Mouse (Mus musculus) midbrain, embryonic 11.5 days (tissue): Measurements from ENCODE around the gene Zbtb26. TPM values are rescaled to one million over a fixed set of nuclear protein-coding genes. Genes with fewer than 3 reads are reported as not detected.

ENCODE experiments used
- ATAC-seq: fragments of 200-750 bp; cut with Nextera tagmentation; 2 replicates; pipeline ENCODE4 v1.8.0; 2017; ENCODE audit warnings: moderate TSS enrichment, moderate library complexity; ENCODE audit not compliant: low FRiP score
- DNase-seq: peaks from one replicate; pipeline ENCODE4 v3.0.0; 2015; ENCODE audit warnings: low spot score; ENCODE audit errors: missing footprints
- H3K27ac ChIP-seq: fragments of 300-500 bp; sonication (generic); 2 replicates; pipeline ENCODE4 v1.5.1; 2014; ENCODE audit warnings: low read depth, low read length
- H3K27me3 ChIP-seq: fragments of 300-500 bp; sonication (generic); 2 replicates; pipeline ENCODE4 v1.6.1; 2014; ENCODE audit warnings: mild to moderate bottlenecking, low read length, moderate library complexity, mixed read lengths; ENCODE audit not compliant: control insufficient read depth, insufficient read depth
- H3K36me3 ChIP-seq: fragments of 300-500 bp; sonication (generic); 2 replicates; pipeline ENCODE4 v1.6.1; 2014; ENCODE audit warnings: mild to moderate bottlenecking, low read length, moderate library complexity, mixed read lengths; ENCODE audit not compliant: control insufficient read depth, insufficient read depth
- H3K4me1 ChIP-seq: fragments of 300-500 bp; sonication (generic); 2 replicates; pipeline ENCODE4 v1.6.1; 2014; ENCODE audit warnings: low read length; ENCODE audit not compliant: control insufficient read depth, insufficient read depth
- H3K4me2 ChIP-seq: fragments of 300-500 bp; sonication (generic); 2 replicates; pipeline ENCODE4 v1.6.1; 2014; ENCODE audit warnings: mild to moderate bottlenecking, moderate library complexity
- H3K4me3 ChIP-seq: fragments of 300-500 bp; sonication (generic); 2 replicates; pipeline ENCODE4 v1.5.1; 2014; ENCODE audit warnings: low read depth, low read length
- H3K9ac ChIP-seq: fragments of 300-500 bp; sonication (generic); 2 replicates; pipeline ENCODE4 v1.6.1; 2014; ENCODE audit warnings: low read length
- H3K9me3 ChIP-seq: fragments of 300-500 bp; sonication (generic); 2 replicates; pipeline ENCODE4 v1.6.1; 2016; ENCODE audit warnings: low read length; ENCODE audit not compliant: control insufficient read depth
- WGBS: fragments of 180-500 bp; shearing (Covaris S2); extraction: QIAGEN DNeasy Blood & Tissue Kit; methylation state at CpG from one replicate; pipeline ENCODE4 v1.1.7; 2014; 5-methylcytosine and 5-hydroxymethylcytosine counted together
- polyA plus RNA-seq: library from polyadenylated mRNA; unstranded; fragments of >200 nt; fragmentation: Nextera tagmentation; extraction: Ambion mirVana; gene quantifications from 2 replicates; pipeline ENCODE4 v1.2.1, GENCODE M21; 2014

Zbtb26 gene
- polyA plus RNA-seq, 1 experiment from 2014 or later, result 11.7 TPM

DNA sequence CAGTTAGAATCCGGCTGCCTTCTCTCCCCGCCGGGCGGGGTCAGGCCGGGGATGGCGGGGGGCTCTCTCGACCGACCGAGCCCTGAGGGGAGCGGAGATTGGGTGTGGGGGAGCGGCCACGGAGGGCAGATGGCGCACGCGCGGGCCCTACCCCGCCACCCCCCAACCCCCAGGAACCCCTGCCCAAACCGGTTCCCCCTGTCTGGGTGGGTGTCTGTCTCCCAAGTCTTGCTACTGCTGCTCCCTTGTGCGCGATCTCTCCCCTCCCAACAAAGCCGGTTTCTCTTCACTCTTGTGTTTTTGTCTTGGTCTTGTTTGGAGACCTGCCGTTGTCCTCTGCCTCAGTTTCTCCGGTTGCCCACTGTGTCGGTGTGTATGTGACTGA is 9.4 kb upstream of the Zbtb26 start:
- no peaks in the 10 kb centered on the region for H3K36me3 ChIP-seq
- H3K9me3 ChIP-seq, result no peaks in the 10 kb centered on the region
- no peak for DNase-seq
- peak; percentile 88 for ATAC-seq
- peak overlapping the region; percentile 89 for H3K4me3 ChIP-seq
- 0% methylated on average over 16 of the region's 24 CpGs for WGBS
- H3K27me3 ChIP-seq, result no peaks in the 10 kb centered on the region
- peak overlapping the region; percentile 95 for H3K9ac ChIP-seq
- H3K4me2 ChIP-seq, result peak overlapping the region; percentile 89
- peaks cover 6% of the 10 kb centered on the region for H3K4me1 ChIP-seq
- H3K27ac ChIP-seq, result peak overlapping the region; percentile 66

DNA sequence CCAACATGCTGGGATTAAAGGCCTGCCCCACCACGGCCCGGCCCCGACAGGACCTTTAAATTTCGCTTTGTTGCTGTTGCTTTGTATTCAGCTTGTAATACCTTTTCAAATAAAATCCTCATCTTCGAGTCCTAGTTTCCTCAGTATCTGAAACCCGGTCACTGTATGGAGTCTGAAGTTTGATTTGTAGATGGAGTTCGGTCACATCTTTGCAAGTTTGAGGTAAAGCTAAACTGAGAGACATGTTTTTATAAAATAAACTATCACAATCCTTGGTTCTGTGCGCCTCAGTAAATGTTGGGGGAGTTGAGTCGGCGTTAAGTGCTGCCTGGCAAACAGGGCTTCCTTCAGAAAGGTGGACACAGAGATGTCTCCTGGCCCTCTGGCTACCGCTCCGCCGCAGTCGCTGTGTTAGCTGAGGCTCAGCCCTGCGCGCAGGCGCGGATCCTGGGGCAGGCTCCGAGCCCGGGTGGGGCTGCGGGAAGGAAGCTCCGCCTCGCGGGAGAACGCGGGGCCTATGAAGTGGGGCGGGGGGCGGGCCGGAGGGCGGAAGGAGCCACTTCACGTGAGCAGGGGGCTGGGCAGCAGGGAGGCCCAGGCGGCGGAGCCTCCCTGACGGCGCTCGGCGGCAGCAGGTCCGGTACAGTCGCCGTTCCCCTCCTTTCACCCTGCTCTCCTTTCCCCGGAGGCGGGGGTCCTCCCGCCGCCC is 8.9 kb upstream of the Zbtb26 start:
- peak; percentile 99 for ATAC-seq
- H3K27me3 ChIP-seq, result no peaks in the 10 kb centered on the region
- H3K4me2 ChIP-seq, result peak overlapping the region; percentile 89
- WGBS, result 9% methylated on average over 43 of the region's 44 CpGs
- H3K4me1 ChIP-seq, result peaks cover 6% of the 10 kb centered on the region
- H3K27ac ChIP-seq, result peak overlapping the region; percentile 66
- peak overlapping the region; percentile 89 for H3K4me3 ChIP-seq
- peak; percentile 98 for DNase-seq
- peak overlapping the region; percentile 95 for H3K9ac ChIP-seq
- no peaks in the 10 kb centered on the region for H3K9me3 ChIP-seq
- no peaks in the 10 kb centered on the region for H3K36me3 ChIP-seq

DNA sequence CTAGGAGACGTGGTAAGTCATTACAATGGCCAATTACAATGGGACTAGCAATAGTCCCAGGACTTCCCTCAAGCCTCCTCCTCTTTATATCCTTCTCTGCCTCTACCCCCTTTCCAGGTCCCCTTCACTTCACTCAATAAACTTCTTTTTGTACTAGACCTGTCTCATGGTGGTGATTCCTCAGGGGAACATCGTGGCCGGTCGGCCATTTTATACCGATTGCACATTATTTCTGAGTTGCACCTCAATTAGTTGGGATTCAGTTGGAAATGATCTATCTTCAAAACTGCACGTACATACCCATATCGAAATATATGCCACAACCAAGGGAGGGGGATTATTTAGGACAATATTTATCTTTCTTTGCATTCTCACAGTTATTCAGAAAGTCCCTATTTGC is 11.3 kb downstream of the Zbtb26 start:
- DNase-seq, result peak; percentile 90
- WGBS, result 29% methylated on average over 7 of the region's 7 CpGs
- Histone ChIP-seq H3K36me3 (peaks cover 3% of the 10 kb centered on the region), H3K4me3 (peak overlapping the region; percentile 76), H3K4me1 (peaks cover 10% of the 10 kb centered on the region; the same call in 1 of the 2 replicates), H3K9me3 (no peaks in the 10 kb centered on the region), H3K4me2 (peak overlapping the region; percentile 49), H3K27me3 (no peaks in the 10 kb centered on the region), H3K27ac (peak overlapping the region; percentile 94), H3K9ac (peak overlapping the region; percentile 87)
- peak; percentile 49 for ATAC-seq

DNA sequence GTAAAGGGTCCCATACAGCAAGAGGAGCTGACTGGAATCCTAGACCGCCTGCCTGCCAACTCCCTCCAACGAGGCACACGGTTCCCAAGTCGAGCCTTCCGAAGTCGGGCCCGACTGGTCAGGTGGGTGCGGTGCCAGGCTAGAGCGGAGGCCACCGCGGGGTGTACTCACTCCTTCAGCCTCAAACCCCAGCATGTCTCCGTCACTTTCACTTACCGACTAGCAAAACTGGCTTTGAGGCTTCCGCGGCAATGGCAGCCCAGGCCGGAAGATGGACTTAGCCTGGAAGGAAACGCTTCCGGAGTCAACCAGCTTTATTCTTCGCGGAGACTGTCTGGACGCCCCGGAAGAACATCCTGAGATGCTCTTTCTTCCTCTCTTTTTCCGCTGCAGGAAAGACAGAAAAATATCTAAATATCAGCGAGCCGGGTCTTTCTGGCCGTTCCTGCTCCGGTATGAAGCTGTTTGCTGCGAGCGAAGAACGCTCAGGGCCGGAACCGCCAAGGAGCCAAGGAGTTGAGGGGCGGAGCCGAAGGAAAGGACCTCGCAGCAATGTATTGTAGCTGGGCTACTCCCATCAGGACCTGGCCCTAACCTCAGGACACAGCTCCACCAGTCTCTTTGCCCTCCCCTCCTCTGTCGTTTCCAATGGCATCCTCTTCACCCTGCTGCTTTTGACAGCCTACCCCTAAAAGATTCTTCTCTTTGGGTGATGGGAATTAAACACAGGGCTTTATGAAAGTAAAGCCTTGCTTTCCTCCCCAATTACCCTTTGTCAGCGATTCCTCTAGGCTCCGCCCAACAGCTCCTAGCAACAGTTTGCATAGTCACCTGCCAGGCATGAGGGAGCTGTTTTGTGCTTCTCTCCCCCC is 12.1 kb downstream of the Zbtb26 start:
- under 1% methylated on average over 38 of the region's 38 CpGs for WGBS
- Histone ChIP-seq H3K36me3 (peaks cover 3% of the 10 kb centered on the region), H3K4me1 (peaks cover 10% of the 10 kb centered on the region; the same call in 1 of the 2 replicates), H3K4me3 (peak overlapping the region; percentile 76), H3K27ac (peak overlapping the region; percentile 94), H3K4me2 (peak overlapping the region; percentile 49), H3K27me3 (no peaks in the 10 kb centered on the region), H3K9ac (peak overlapping the region; percentile 87), H3K9me3 (no peaks in the 10 kb centered on the region)
- peak; percentile 97 for DNase-seq
- peak; percentile 95 for ATAC-seq

DNA sequence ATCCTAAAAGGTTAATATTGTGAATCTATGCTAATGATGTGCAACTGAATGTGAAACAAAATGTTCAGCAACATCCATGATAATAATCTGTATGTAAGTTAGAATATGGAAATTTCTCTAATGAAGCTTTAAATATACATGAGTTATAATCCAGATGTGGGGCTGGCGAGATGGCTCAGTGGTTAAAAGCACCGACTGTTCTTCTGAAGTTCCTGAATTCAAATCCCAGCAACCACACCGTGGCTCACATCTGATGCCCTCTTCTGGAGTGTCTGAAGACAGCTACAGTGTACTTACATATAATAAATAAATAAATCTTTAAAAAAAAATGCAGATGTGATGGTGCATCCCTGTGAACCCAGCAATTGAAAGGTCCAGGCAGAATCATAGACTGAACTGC is 19.3 kb downstream of the Zbtb26 start:
- no peak overlapping the region for H3K27ac ChIP-seq
- no peak overlapping the region for H3K4me2 ChIP-seq
- no peaks in the 10 kb centered on the region for H3K9me3 ChIP-seq
- ATAC-seq (no peak), DNase-seq (no peak)
- H3K27me3 ChIP-seq, result no peaks in the 10 kb centered on the region
- H3K4me3 ChIP-seq, result no peak overlapping the region
- peaks cover 2% of the 10 kb centered on the region for H3K4me1 ChIP-seq
- 65% methylated on average over 3 of the region's 3 CpGs for WGBS
- no peaks in the 10 kb centered on the region; the same call in 1 of the 2 replicates for H3K36me3 ChIP-seq
- H3K9ac ChIP-seq, result no peak overlapping the region

DNA sequence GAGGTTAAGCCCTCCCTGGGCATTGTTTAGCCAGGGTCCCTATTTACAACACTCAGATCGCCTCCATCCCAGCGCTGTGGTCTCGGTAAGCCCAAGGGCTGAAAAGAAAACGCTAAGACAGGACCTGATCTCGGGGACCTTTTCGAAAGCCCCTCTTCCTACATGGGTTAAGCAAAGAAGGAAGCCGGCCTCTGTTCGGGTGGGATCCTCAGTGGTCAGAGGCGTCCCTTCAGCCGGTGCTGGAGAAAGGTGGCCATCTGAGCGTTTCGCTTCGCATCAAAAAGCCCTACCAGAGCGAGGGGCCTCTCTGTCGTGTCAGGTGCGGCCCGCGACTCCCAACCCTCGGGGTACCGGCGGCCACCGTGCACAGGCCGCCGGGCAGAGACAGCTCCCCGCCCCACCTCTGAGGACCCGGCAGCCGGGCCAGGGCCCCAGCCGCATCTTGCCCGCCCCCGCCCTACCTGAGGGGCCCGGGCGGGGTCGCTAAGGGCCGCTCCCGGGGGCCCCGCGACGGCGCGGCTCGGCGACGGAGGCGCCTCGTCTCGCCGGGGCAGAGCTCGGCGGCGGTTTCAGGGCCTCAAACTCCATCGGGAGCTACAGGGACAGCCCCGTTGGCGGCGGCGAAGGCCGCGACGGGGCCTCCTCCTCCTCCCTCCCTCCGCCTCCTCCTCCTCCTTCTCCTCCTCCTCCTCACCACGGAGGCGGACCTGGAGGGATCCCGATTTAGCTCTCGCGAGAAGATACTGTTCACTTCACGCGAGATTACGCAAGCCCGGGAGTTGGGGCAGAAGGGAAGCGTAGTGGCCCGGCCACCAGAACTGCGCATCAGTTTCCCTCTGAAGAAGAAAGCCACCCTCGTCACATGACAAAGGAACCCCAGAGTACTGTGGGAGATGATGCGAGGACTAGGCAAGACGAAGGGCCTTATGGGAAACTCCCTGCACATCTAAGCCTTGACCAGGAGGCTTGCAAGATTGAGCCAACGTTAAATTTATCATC is 20.3 kb downstream of the Zbtb26 start, which contains the start of gene Rc3h2:
TSS of gene Rc3h2 (minus strand) at position 598 of the 999 bp plus-strand sequence.
- H3K36me3 ChIP-seq, result no peaks in the 10 kb centered on the region
- ATAC-seq, result peak; percentile 97
- no peaks in the 10 kb centered on the region for H3K27me3 ChIP-seq
- peaks cover 2% of the 10 kb centered on the region for H3K4me1 ChIP-seq
- DNase-seq, result peak; percentile 98
- H3K9me3 ChIP-seq, result no peaks in the 10 kb centered on the region
- peak within 1 kb of the TSS; percentile 99 for H3K4me3 ChIP-seq
- H3K9ac ChIP-seq, result peak within 1 kb of the TSS; percentile 99
- H3K4me2 ChIP-seq, result peak within 1 kb of the TSS; percentile 64
- H3K27ac ChIP-seq, result peak within 1 kb of the TSS; percentile 96
- WGBS, result under 1% methylated on average over 69 of the region's 75 CpGs

DNA sequence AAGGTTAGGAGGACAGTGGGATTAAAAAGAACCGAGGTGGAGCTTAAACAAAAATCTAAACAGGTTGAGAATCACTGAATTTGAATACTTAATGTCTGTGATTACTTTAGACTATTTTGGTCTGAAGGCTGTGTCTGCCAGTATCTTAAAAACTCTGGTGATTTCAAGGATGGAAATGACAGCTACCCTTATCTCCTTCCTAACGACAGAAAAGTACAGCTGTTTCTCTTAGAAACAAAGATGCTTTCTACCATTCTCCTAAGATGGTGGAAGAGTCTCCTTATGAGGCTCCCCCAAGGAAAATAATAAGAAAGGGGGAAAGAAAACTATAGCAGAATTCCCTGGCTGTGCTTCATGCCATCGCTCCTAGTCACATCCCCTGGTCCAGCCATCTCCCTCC is 21.0 kb downstream of the Zbtb26 start:
- H3K36me3 ChIP-seq, result no peaks in the 10 kb centered on the region

DNA sequence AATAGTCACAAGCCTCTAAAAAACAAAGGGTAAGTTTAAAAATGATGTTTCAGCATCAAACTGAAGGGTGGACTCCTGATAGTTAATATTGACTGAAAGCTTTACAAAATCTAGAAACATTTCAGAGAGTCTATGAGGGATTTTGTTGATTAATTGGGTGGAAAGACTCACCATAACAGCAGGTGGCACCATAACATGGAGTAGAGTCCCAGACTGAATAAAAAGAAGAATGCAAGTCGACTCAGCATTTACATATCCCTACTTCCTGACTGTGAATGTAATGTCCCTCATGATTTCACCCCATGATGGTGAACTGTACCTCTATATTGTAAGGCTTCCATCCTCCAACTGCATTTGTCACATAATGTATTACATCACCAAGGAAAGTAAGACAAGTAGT is 47.4 kb downstream of the Zbtb26 start:
- H3K27ac ChIP-seq, result no peak overlapping the region
- H3K4me3 ChIP-seq, result no peak overlapping the region
- H3K27me3 ChIP-seq, result no peaks in the 10 kb centered on the region
- no peaks in the 10 kb centered on the region for H3K4me1 ChIP-seq
- peaks cover 6% of the 10 kb centered on the region; the same call in 1 of the 2 replicates for H3K36me3 ChIP-seq
- H3K4me2 ChIP-seq, result no peak overlapping the region
- WGBS, result 69% methylated on average over 1 of the region's 1 CpGs
- ATAC-seq, result no peak
- no peaks in the 10 kb centered on the region for H3K9me3 ChIP-seq
- no peak overlapping the region for H3K9ac ChIP-seq
- no peak for DNase-seq

More for the DNA sequence above, 21.0 kb downstream of the Zbtb26 start:
- H3K9me3 ChIP-seq, result no peaks in the 10 kb centered on the region
- DNase-seq, result no peak
- no peak for ATAC-seq
- H3K9ac ChIP-seq, result peak overlapping the region; percentile 99
- peak overlapping the region; percentile 96 for H3K27ac ChIP-seq
- no peaks in the 10 kb centered on the region for H3K27me3 ChIP-seq
- H3K4me3 ChIP-seq, result peak overlapping the region; percentile 99
- H3K4me1 ChIP-seq, result peaks cover 2% of the 10 kb centered on the region
- peak overlapping the region; percentile 64 for H3K4me2 ChIP-seq
- 7% methylated on average over 3 of the region's 3 CpGs for WGBS
